Mouse (Mus musculus): ENCODE measurements around the gene Ppara.

DNA sequence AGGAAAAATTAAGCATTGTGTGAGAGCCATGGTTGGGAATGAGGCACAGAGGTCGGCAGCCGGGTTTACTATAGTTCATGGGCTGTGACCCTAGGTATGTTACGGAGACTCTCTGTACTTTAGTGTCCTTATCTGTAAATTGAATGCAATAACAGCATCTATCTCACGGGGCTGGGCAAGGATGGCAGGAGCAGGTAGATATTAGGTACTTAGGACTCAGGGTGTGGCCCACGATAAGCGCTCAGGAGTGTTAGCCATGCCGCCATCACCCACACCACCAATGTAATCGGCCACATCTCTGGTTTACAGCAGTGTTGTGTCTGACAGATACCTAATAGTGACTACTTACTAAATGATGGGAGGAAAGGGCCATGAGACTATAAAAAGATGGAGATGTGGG, 34.2 kb downstream of the Ppara start:
- TF ChIP-seq CTCF (IDR thresholded peaks at IDR 0.05) = no peak
- TF ChIP-seq POLR2A (IDR thresholded peaks at IDR 0.05; ENCODE audit: insufficient read depth, low read depth, low read length) = no peak
